Mouse (Mus musculus): ENCODE measurements around the gene Kcnk3. TPM values are rescaled to one million over a fixed set of nuclear protein-coding genes. Genes with fewer than 3 reads are reported as not detected.

Gene Kcnk3
- polyA plus RNA-seq, 1 experiment from 2014 or later = 1.6 TPM

DNA sequence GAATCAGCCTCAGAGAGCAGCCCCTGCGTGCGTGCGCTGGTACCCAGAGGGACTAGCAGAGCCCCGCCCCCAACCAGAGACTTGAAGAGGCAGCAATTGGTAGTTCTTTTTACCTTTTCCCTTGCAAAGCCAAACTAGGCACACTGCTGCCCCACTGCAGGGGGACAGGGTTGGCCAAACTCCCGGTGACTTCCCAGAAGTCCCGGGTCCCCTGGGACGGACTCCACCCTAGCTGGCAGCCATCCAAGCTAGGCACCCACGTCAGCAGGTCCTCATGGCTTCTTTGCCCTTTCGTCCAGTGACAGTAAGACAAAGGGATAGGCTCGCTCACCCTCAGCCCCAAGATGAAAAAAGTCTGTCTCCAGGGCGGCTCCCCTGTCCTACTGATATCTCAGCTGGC lies 29.9 kb downstream of the Kcnk3 start:
- no peak overlapping the region for H3K27ac ChIP-seq
- no peak overlapping the region for H3K4me2 ChIP-seq (replicated peaks)
- no peaks in the 10 kb centered on the region for H3K36me3 ChIP-seq
- WGBS = 33% methylated on average over 11 of the region's 11 CpGs
- no peak overlapping the region for H3K4me3 ChIP-seq
- H3K9ac ChIP-seq = no peak overlapping the region
- H3K27me3 ChIP-seq = peaks cover 35% of the 10 kb centered on the region
- peaks cover 25% of the 10 kb centered on the region for H3K4me1 ChIP-seq
- ATAC-seq (ENCODE audit: low FRiP score) = no peak
- H3K9me3 ChIP-seq (replicated peaks) = no peaks in the 10 kb centered on the region

DNA sequence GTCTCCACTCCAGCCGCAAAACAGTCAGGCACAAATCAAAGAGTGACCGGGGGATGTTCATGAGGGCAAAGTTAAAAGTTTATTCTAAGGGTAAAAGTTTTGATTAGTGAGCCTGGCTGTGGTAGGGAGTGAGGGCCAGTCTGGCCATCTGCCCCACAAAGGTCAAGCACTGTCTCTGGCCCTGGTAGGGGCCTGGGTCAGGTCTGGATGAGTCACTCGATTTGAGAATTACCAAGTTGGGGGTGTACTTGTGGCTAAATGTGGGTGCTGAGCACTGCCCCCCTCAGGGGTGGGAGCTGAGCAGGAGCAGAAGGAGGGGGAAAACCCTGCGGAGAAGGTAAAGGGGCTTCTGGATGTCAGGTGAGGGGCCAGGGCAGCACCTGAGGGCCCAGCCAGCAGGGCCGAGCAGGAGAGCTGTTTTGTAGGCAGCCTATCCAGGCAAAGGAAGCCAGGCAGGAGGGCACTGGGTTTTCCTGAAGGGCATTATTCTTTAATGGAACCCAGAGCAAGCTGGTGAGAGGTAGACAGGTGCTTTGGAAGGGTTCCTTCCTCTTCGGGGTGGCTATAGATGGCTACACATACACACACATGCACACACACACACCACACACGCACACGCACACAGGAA lies 30.5 kb downstream of the Kcnk3 start:
- no peak overlapping the region for H3K9ac ChIP-seq
- peaks cover 39% of the 10 kb centered on the region for H3K27me3 ChIP-seq
- H3K36me3 ChIP-seq = no peaks in the 10 kb centered on the region
- no peak for ATAC-seq (ENCODE audit: low FRiP score)
- no peak overlapping the region for H3K4me3 ChIP-seq
- no peaks in the 10 kb centered on the region for H3K9me3 ChIP-seq (replicated peaks)
- no peak overlapping the region for H3K4me2 ChIP-seq (replicated peaks)
- WGBS = 84% methylated on average over 8 of the region's 8 CpGs
- peaks cover 28% of the 10 kb centered on the region for H3K4me1 ChIP-seq
- no peak overlapping the region for H3K27ac ChIP-seq

DNA sequence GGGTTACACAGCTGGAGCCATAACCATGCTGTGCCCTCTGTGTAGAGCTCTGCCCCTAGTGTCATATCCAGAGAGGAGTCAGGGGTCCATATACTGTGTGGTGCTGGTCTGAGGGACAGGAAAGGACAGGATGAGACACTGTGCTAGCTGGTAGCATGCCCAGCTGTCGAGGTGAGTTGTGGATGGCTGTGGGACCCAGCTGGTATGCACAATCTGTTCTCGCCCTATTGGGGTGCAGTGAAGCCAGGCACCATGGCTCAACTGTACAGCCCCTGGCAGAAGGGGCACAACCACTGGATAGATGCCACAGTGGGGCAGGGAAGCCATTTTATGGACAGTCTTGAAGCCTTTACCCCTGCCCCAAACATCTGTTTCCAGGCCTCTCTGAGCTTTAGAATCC lies 31.2 kb downstream of the Kcnk3 start:
- ATAC-seq (ENCODE audit: low FRiP score) = no peak
- H3K4me1 ChIP-seq = peaks cover 25% of the 10 kb centered on the region
- H3K4me3 ChIP-seq = no peak overlapping the region
- H3K9me3 ChIP-seq (replicated peaks) = no peaks in the 10 kb centered on the region
- H3K9ac ChIP-seq = no peak overlapping the region
- no peak overlapping the region for H3K27ac ChIP-seq
- no peak overlapping the region for H3K4me2 ChIP-seq (replicated peaks)
- no peaks in the 10 kb centered on the region for H3K36me3 ChIP-seq
- peaks cover 43% of the 10 kb centered on the region for H3K27me3 ChIP-seq
- WGBS = 67% methylated on average over 2 of the region's 2 CpGs

DNA sequence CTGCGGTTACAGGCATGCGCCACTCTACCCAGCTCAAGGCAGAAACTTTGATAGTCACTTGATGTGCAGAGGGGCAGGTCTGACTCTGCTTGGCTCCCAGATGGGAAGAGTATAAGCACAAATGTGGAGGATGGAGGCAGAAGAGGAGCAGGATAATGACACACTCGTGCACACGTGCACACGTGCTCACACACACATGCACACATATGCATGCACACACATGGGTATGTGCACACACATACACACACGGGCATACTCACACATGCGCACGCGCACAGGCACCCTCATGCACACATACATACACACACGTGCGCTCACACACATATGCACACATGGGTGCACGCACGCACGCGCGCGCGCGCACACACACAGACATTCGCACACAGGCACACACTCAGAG lies 32.6 kb downstream of the Kcnk3 start:
- Histone ChIP-seq H3K9me3 (replicated peaks) (no peaks in the 10 kb centered on the region), H3K27me3 (peaks cover 50% of the 10 kb centered on the region), H3K9ac (no peak overlapping the region), H3K27ac (no peak overlapping the region), H3K4me2 (replicated peaks) (no peak overlapping the region), H3K4me1 (peaks cover 22% of the 10 kb centered on the region), H3K4me3 (no peak overlapping the region), H3K36me3 (no peaks in the 10 kb centered on the region)
- 98% methylated on average over 20 of the region's 20 CpGs for WGBS
- ATAC-seq (ENCODE audit: low FRiP score) = no peak

DNA sequence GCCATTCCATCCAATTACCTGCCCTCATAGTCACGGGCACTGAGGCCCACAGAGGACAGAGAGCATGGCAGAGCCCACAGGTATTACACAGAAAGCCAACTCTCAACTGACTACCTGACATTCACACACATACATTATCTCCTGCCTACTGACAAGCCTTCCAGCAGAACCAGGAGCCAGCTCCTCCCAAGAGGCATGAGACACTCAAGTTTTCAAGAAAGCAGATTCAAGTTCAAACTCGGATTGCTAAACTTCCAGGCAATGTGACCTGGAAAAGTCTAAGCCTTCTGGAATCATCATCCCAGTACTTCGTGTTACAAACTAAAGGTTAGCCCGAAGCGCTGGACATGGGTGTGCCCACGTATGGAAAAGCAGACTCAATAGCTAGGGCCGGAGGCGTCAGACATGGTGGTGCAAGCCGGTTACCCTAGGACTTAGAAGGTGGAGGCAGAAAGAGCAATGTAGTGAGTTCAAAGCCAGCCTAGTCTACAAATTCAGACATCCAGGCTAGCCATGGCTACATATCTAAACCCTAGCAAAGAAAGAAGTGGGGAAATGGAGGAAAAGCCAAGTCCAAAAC lies 33.3 kb downstream of the Kcnk3 start:
- no peak for ATAC-seq (ENCODE audit: low FRiP score)
- Histone ChIP-seq H3K4me2 (replicated peaks) (no peak overlapping the region), H3K4me3 (no peak overlapping the region), H3K4me1 (peaks cover 22% of the 10 kb centered on the region), H3K9ac (no peak overlapping the region), H3K27me3 (peaks cover 50% of the 10 kb centered on the region), H3K9me3 (replicated peaks) (no peaks in the 10 kb centered on the region), H3K27ac (no peak overlapping the region), H3K36me3 (no peaks in the 10 kb centered on the region)
- WGBS = 90% methylated on average over 9 of the region's 9 CpGs

DNA sequence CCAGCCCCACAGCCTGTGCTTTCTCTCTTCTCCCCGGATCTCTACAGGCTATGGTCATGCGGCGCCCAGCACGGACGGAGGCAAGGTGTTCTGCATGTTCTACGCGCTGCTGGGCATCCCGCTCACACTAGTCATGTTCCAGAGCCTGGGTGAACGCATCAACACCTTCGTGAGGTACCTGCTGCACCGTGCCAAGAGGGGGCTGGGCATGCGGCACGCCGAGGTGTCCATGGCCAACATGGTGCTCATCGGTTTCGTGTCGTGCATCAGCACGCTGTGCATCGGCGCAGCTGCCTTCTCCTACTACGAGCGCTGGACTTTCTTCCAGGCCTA lies 33.8 kb downstream of the Kcnk3 start:
- Histone ChIP-seq H3K36me3 (no peaks in the 10 kb centered on the region), H3K9me3 (replicated peaks) (no peaks in the 10 kb centered on the region), H3K27me3 (peaks cover 50% of the 10 kb centered on the region), H3K27ac (no peak overlapping the region), H3K4me2 (replicated peaks) (peak overlapping the region; percentile 80), H3K4me3 (peak overlapping the region; percentile 40), H3K4me1 (peaks cover 18% of the 10 kb centered on the region), H3K9ac (peak overlapping the region; percentile 49; the same call in 1 of the 2 replicates)
- 47% methylated on average over 22 of the region's 22 CpGs for WGBS
- peak; percentile 26 for ATAC-seq (ENCODE audit: low FRiP score)

DNA sequence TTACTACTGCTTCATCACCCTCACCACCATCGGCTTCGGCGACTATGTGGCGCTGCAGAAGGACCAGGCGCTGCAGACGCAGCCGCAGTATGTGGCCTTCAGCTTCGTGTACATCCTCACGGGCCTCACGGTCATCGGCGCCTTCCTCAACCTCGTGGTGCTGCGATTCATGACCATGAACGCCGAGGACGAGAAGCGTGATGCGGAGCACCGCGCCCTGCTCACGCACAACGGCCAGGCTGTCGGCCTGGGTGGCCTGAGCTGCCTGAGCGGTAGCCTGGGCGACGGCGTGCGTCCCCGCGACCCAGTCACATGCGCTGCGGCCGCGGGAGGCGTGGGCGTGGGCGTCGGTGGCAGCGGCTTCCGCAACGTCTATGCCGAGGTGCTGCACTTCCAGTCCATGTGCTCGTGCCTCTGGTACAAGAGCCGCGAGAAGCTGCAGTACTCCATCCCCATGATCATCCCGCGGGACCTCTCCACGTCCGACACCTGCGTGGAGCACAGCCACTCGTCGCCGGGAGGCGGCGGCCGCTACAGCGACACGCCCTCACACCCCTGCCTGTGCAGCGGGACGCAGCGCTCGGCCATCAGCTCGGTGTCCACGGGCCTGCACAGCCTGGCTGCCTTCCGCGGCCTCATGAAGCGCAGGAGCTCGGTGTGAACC lies 34.3 kb downstream of the Kcnk3 start:
- no peak overlapping the region for H3K27ac ChIP-seq
- H3K36me3 ChIP-seq = no peaks in the 10 kb centered on the region
- no peaks in the 10 kb centered on the region for H3K9me3 ChIP-seq (replicated peaks)
- H3K4me1 ChIP-seq = peaks cover 18% of the 10 kb centered on the region
- peak; percentile 66 for ATAC-seq (ENCODE audit: low FRiP score)
- WGBS = under 1% methylated on average over 69 of the region's 69 CpGs
- peak overlapping the region; percentile 49 for H3K9ac ChIP-seq
- peak overlapping the region; percentile 80 for H3K4me2 ChIP-seq (replicated peaks)
- H3K27me3 ChIP-seq = peaks cover 50% of the 10 kb centered on the region
- peak overlapping the region; percentile 40 for H3K4me3 ChIP-seq

DNA sequence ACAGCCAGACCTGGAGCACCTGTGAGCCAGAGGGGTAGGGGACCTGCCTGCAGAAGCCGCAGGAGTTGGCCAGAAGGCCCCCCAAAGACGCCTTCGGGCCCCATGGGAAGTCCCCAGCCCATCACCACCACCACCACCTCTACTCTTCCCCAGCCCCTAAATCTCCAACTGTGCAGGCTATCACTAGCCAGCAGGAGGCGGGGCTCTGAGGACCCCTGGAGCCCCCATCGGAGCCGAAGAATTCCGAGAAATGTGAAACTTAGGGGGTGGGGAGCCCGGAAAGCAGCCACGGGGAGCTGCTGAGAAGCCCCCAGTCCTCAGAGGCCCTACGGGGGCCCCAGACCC lies 34.8 kb downstream of the Kcnk3 start:
- ATAC-seq (ENCODE audit: low FRiP score) = peak; percentile 39; the same call in 1 of the 2 replicates
- H3K36me3 ChIP-seq = no peaks in the 10 kb centered on the region
- peak overlapping the region; percentile 80 for H3K4me2 ChIP-seq (replicated peaks)
- peak overlapping the region; percentile 40 for H3K4me3 ChIP-seq
- H3K9ac ChIP-seq = peak overlapping the region; percentile 49
- no peak overlapping the region for H3K27ac ChIP-seq
- H3K4me1 ChIP-seq = peaks cover 15% of the 10 kb centered on the region
- WGBS = 0% methylated on average over 9 of the region's 10 CpGs
- H3K9me3 ChIP-seq (replicated peaks) = no peaks in the 10 kb centered on the region
- peaks cover 50% of the 10 kb centered on the region for H3K27me3 ChIP-seq

DNA sequence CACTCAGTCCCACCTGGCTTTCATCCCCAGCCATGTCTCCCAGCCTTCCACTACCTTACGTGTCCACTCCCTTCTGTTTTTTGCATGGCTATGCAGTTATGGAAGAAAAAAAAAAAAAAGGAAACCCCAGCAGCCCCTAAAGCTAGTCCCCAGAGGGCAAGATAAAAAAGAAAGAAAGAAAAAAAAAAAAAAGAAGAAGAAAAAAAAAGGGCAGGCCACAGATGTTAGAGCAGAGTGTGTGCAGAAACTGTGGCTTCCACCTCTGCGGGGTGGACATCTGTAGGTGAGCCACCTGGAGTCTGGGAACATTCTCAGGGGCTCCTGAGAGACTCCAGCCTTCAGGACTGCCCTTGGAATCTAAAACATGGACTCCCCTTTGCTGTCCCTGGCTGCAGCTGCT lies 35.4 kb downstream of the Kcnk3 start:
- Histone ChIP-seq H3K4me2 (replicated peaks) (peak overlapping the region; percentile 80; the same call in 1 of the 2 replicates), H3K27ac (no peak overlapping the region), H3K9ac (no peak overlapping the region), H3K4me3 (no peak overlapping the region), H3K4me1 (peaks cover 14% of the 10 kb centered on the region), H3K36me3 (no peaks in the 10 kb centered on the region), H3K27me3 (peaks cover 46% of the 10 kb centered on the region), H3K9me3 (replicated peaks) (no peaks in the 10 kb centered on the region)
- 40% methylated on average over 2 of the region's 2 CpGs for WGBS
- no peak for ATAC-seq (ENCODE audit: low FRiP score)

DNA sequence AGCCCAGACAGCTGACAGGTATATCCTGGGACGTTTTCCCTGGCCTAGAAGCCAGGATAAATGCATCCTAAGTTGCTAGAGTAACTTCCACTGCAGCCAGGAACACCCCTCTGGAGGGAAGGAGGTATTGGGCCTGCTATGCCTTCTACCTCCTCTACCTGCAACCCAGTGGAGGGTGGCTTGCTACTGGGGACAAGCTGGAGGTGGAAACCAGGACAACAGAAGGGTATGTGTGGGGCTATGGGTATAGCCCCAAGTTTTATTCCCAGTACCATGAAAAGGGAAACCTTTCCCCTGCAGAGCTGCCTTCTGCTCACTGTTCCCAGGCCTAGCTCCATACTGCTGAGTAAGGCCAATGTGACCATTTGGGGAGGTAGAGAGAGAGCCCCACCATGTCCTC lies 36.3 kb downstream of the Kcnk3 start:
- H3K9ac ChIP-seq = no peak overlapping the region
- 23% methylated on average over 1 of the region's 1 CpGs for WGBS
- ATAC-seq (ENCODE audit: low FRiP score) = no peak
- no peak overlapping the region for H3K4me2 ChIP-seq (replicated peaks)
- H3K36me3 ChIP-seq = no peaks in the 10 kb centered on the region
- H3K27ac ChIP-seq = no peak overlapping the region
- H3K9me3 ChIP-seq (replicated peaks) = no peaks in the 10 kb centered on the region
- no peak overlapping the region for H3K4me3 ChIP-seq
- H3K4me1 ChIP-seq = peaks cover 14% of the 10 kb centered on the region
- H3K27me3 ChIP-seq = peaks cover 42% of the 10 kb centered on the region

DNA sequence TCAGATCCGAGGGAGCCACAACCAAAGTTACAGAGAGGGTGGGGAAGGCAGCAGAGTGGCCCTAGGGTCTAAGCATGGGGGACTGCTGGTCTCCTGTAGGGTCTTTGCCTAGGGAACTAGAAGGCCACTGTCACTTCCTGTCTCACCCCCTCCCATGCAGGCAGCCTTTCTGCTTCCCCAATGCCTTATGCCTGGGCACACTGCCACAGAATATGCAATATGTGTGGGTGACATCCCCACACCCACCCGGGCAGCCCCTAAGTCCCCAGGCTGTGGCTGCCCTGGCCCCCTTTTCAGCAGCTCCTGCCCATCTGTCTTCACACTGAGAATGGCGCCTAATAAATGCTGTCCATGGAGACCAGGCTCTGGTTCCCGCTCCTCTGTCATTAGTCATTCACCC lies 36.9 kb downstream of the Kcnk3 start:
- Histone ChIP-seq H3K9ac (no peak overlapping the region), H3K27me3 (peaks cover 42% of the 10 kb centered on the region), H3K27ac (no peak overlapping the region), H3K4me1 (peaks cover 14% of the 10 kb centered on the region), H3K4me3 (no peak overlapping the region), H3K9me3 (replicated peaks) (no peaks in the 10 kb centered on the region), H3K4me2 (replicated peaks) (no peak overlapping the region), H3K36me3 (no peaks in the 10 kb centered on the region)
- 51% methylated on average over 4 of the region's 4 CpGs for WGBS
- no peak for ATAC-seq (ENCODE audit: low FRiP score)

DNA sequence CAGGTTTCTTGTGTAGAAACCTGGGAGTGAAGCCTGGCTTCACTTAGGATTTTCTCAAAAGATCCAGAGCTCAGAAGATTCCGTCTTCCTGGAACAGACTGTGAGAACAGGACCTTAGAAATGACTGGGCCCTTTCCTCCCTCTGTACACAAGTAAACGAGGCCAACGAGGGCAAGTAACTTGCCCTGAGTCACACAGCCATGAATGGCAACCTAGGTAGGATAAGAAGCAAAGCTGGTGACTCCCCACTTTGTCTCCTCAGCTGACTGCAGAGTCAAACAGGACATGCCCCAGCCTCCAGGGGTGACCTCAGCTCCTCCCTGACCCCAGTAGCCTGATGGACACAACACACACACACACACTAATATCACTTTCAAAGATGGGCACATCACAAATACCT lies 37.4 kb downstream of the Kcnk3 start:
- Histone ChIP-seq H3K9me3 (replicated peaks) (no peaks in the 10 kb centered on the region), H3K4me2 (replicated peaks) (no peak overlapping the region), H3K36me3 (no peaks in the 10 kb centered on the region), H3K27me3 (peaks cover 40% of the 10 kb centered on the region), H3K4me1 (peaks cover 14% of the 10 kb centered on the region), H3K27ac (no peak overlapping the region), H3K9ac (no peak overlapping the region), H3K4me3 (no peak overlapping the region)
- 85% methylated on average over 3 of the region's 3 CpGs for whole genome bisulfite sequencing
- no peak for ATAC-seq (ENCODE audit: low FRiP score)

All from hindbrain, embryonic 12.5 days (tissue).